Mouse (Mus musculus): ENCODE results near the gene Ylpm1. TPM values are rescaled to one million over a fixed set of nuclear protein-coding genes. Genes with fewer than 3 reads are reported as not detected.

Gene Ylpm1
- polyA plus RNA-seq, 1 experiment: 16.2 TPM

- no peak for TF ChIP-seq POLR2A (IDR thresholded peaks at IDR 0.05; ENCODE audit: borderline replicate concordance, extremely low read depth, low read depth, low read length)
- 73% methylated on average over 3 of the region's 3 CpGs for WGBS
- no peak for DNase-seq
- H3K4me1 ChIP-seq (ENCODE audit: control insufficient read depth, insufficient read depth, low read length): peaks cover 19% of the 10 kb centered on the region
- no peak overlapping the region for H3K4me3 ChIP-seq (replicated peaks; ENCODE audit: extremely low read depth, low read depth, low read length)
Observed at GRCm38 (mm10) chr12:85113337-85113736, 117.2 kb downstream of the Ylpm1 start.

- TF ChIP-seq CTCF (IDR thresholded peaks at IDR 0.05; ENCODE audit: insufficient read depth, low read length): no peak
- no peak for TF ChIP-seq POLR2A (IDR thresholded peaks at IDR 0.05; ENCODE audit: borderline replicate concordance, extremely low read depth, low read depth, low read length)
- H3K4me3 ChIP-seq (replicated peaks; ENCODE audit: extremely low read depth, low read depth, low read length): no peak overlapping the region
- H3K4me1 ChIP-seq (ENCODE audit: control insufficient read depth, insufficient read depth, low read length): peaks cover 19% of the 10 kb centered on the region
- no peak for DNase-seq
- WGBS: 84% methylated on average over 3 of the region's 3 CpGs
Observed at GRCm38 (mm10) chr12:85113917-85114316, 117.8 kb downstream of the Ylpm1 start.

GRCm38 (mm10) chr12:85115678-85116077, 119.6 kb downstream of the Ylpm1 start:
- Histone ChIP-seq H3K4me1 (ENCODE audit: control insufficient read depth, insufficient read depth, low read length) (peaks cover 15% of the 10 kb centered on the region; the same call in 1 of the 2 replicates), H3K4me3 (replicated peaks; ENCODE audit: extremely low read depth, low read depth, low read length) (no peak overlapping the region)
- TF ChIP-seq CTCF (IDR thresholded peaks at IDR 0.05; ENCODE audit: insufficient read depth, low read length) (no peak), POLR2A (IDR thresholded peaks at IDR 0.05; ENCODE audit: borderline replicate concordance, extremely low read depth, low read depth, low read length) (no peak)
- WGBS: 54% methylated on average over 7 of the region's 7 CpGs
- DNase-seq: peak; percentile 70

Other genes with a start within 250 kb of the Ylpm1 start
- 572 and 1,005 TPM in 2 replicates for gene Npc2, start 223.2 kb upstream of the Ylpm1 start, polyA plus RNA-seq (2012; rRNA removed)
- gene Isca2, start 223.1 kb upstream of the Ylpm1 start, polyA plus RNA-seq (2012; rRNA removed): 28.0 and 34.2 TPM in 2 replicates
- 91.3 and 96.8 TPM in 2 replicates for gene Ltbp2, start 119.8 kb upstream of the Ylpm1 start, polyA plus RNA-seq (2012; rRNA removed)
- 18.4 and 34.0 TPM in 2 replicates for gene Fcf1, start 25.4 kb upstream of the Ylpm1 start, polyA plus RNA-seq (2012; rRNA removed)
- gene Arel1, start 25.4 kb upstream of the Ylpm1 start, polyA plus RNA-seq (2012; rRNA removed): 22.9 and 26.9 TPM in 2 replicates
- 2.6 and 2.8 TPM in 2 replicates for gene Prox2, start 114.4 kb downstream of the Ylpm1 start, polyA plus RNA-seq (2012; rRNA removed)
- 62.8 and 88.7 TPM in 2 replicates for gene Dlst, start 114.5 kb downstream of the Ylpm1 start, polyA plus RNA-seq (2012; rRNA removed)
- gene Rps6kl1, start 154.9 kb downstream of the Ylpm1 start, polyA plus RNA-seq (2012; rRNA removed): 1.1 and 1.4 TPM in 2 replicates
- 3.0 and 3.6 TPM in 2 replicates for gene Pgf, start 181.5 kb downstream of the Ylpm1 start, polyA plus RNA-seq (2012; rRNA removed)
- 92.1 and 92.6 TPM in 2 replicates for gene Eif2b2, start 223.2 kb downstream of the Ylpm1 start, polyA plus RNA-seq (2012; rRNA removed)